Mouse (Mus musculus) embryo, embryonic 9.5 days (tissue): ENCODE data around the gene Gm7980.
"Not testable (repeated sequence)": the region's sequence is repeated elsewhere in the genome, so short reads cannot be mapped to it uniquely, and the experiment has no call there.

ENCODE experiments used
- DNase-seq: peaks from one replicate; pipeline ENCODE4 v3.0.0-alpha.2; 2017; ENCODE audit errors: extremely low spot score

Gene Gm7980

DNA sequence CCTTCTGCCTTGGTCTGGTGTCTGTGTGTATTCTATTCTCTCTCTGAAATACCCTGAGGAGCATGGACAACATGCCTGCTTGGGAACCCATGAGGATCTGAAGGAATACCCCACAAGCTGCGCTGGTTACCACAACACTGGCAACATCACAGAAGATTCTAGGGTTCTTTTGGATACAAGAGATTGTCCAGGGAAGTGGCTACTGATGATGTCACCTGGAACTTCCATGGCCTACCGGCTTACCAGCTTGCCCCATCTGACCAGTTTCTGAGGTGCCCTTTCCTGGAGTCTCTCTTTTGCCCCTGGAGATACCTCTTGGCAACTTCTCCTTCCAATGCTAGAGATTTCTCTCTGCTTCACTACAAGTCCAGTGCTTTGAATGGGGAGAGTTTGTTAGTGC, at the start of gene Gm7980:
TSS of gene Gm7980 (minus strand) at position 101 of the 400 bp plus-strand sequence.
- DNase-seq, result not testable (repeated sequence)

DNA sequence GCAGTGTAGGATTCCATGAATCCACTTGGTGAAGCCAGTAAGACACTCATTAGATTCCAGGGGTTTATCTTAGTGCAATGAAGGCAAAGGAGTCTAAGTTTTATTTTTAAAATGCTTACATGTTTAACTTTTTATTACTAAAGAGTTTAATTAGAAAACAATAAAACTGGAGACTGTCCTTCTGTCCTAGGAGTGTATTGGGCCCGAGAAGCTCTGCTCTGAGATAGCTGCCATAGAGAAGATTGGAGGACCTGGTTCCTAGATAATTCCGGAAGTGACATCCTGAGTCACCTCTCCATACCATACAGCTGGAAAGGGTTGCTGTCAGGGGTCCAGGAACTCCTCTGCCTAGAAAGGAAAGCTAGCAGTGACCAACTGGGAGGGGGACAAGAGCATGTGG, 36.6 kb upstream of the Gm7980 start, which contains the start of gene 1700024B05Rik:
TSS of gene 1700024B05Rik (plus strand) at position 301 of the 400 bp plus-strand sequence.
- DNase-seq, result not testable (repeated sequence)

DNA sequence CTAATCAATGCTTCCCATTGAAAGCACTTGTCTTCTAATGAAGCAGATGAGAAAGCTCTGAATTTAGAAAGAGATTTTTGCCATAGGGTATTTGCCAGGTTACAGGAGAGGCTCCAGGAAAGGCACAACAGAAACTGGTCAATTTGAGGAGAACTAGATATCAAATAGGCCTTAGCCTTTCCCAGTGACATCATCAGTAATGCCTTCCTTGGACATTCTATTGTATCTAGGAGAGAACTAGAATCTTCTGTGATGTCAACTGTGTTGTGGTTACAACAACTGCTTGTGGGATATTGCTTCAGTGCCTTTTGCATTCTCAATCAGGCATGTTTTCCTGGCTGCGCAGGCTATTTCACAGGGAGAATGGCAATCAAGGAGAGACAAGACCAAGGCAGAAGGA, 17.6 kb upstream of the Gm7980 start, which contains the start of gene 1700049E17Rik1:
TSS of gene 1700049E17Rik1 (plus strand) at position 301 of the 400 bp plus-strand sequence.
- DNase-seq, result not testable (repeated sequence)
